Mouse (Mus musculus): ENCODE results near the gene Tuba1c. TPM values are rescaled to one million over a fixed set of nuclear protein-coding genes. Genes with fewer than 3 reads are reported as not detected.

Tuba1c gene
- total and polyA plus RNA-seq, 2 experiments from 2014 or later, result 97.1 to 309 TPM

DNA sequence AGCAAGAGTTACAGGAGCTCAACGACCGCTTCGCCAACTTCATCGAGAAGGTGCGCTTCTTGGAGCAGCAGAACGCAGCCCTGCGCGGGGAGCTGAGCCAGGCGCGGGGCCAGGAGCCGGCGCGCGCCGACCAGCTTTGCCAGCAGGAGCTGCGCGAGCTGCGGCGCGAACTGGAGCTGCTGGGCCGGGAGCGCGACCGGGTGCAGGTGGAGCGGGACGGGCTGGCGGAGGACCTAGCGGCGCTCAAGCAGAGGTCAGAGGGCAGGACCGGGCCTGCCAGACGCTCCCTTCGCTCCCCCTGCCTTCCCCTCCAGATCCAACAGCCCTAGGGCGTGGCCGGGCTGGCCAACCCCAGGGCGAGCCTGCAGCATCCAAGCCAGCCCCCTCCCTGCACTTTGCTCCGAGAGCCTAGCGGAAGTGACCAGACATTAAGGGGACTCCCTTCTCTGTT is 25.8 kb downstream of the Tuba1c start:
- 0% methylated on average over 35 of the region's 37 CpGs for WGBS
- no peak overlapping the region for H3K27ac ChIP-seq (ENCODE audit: low read depth)
- H3K9ac ChIP-seq (replicated peaks; ENCODE audit: low read depth, low read length), result no peak overlapping the region
- TF ChIP-seq EP300 (IDR thresholded peaks at IDR 0.05; ENCODE audit: low read depth), result no peak
- no peak for TF ChIP-seq CTCF (IDR thresholded peaks at IDR 0.05; ENCODE audit: low read depth)
- no peak for DNase-seq (ENCODE audit: low spot score)
- H3K27me3 ChIP-seq (ENCODE audit: control insufficient read depth, insufficient read depth, low read length), result peaks cover 83% of the 10 kb centered on the region
- no peaks in the 10 kb centered on the region for H3K36me3 ChIP-seq (replicated peaks; ENCODE audit: control insufficient read depth, insufficient read depth, low read length)
- no peaks in the 10 kb centered on the region for H3K9me3 ChIP-seq (replicated peaks; ENCODE audit: control insufficient read depth, low read length)
- H3K4me3 ChIP-seq (ENCODE audit: low read depth, low read length), result peak overlapping the region; percentile 40
- peak overlapping the region; percentile 57 for H3K4me2 ChIP-seq (ENCODE audit: low read depth, low read length)
- peak; percentile 43; the same call in 1 of the 2 replicates for ATAC-seq (ENCODE audit: insufficient read depth, low read depth)
- peaks cover 4% of the 10 kb centered on the region; the same call in 1 of the 2 replicates for H3K4me1 ChIP-seq (ENCODE audit: control insufficient read depth, insufficient read depth)

DNA sequence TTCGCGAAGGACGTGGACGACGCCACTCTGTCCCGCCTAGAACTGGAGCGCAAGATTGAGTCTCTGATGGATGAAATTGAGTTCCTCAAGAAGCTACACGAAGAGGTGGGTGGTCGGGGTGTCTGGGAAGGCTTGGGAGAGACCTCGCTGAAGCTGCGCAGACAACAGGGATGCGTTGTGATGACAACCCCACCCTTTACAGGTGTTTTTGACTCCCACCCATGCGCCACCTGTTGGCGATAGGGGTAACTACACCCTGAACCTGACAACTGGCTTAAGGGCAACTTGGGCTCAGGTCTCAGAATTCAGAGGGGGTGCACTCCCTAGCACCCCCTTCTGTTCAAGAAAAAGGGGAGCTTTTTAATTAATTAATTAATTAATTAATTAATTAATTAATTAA is 26.6 kb downstream of the Tuba1c start:
- peaks cover 4% of the 10 kb centered on the region; the same call in 1 of the 2 replicates for H3K4me1 ChIP-seq (ENCODE audit: control insufficient read depth, insufficient read depth)
- peak overlapping the region; percentile 57 for H3K4me2 ChIP-seq (ENCODE audit: low read depth, low read length)
- no peak for ATAC-seq (ENCODE audit: insufficient read depth, low read depth)
- peak overlapping the region; percentile 40; the same call in 1 of the 2 replicates for H3K4me3 ChIP-seq (ENCODE audit: low read depth, low read length)
- no peaks in the 10 kb centered on the region for H3K9me3 ChIP-seq (replicated peaks; ENCODE audit: control insufficient read depth, low read length)
- TF ChIP-seq EP300 (IDR thresholded peaks at IDR 0.05; ENCODE audit: low read depth) (no peak), CTCF (IDR thresholded peaks at IDR 0.05; ENCODE audit: low read depth) (peak; percentile 56)
- no peaks in the 10 kb centered on the region for H3K36me3 ChIP-seq (replicated peaks; ENCODE audit: control insufficient read depth, insufficient read depth, low read length)
- no peak overlapping the region for H3K27ac ChIP-seq (ENCODE audit: low read depth)
- no peak for DNase-seq (ENCODE audit: low spot score)
- WGBS, result 12% methylated on average over 14 of the region's 14 CpGs
- peaks cover 86% of the 10 kb centered on the region for H3K27me3 ChIP-seq (ENCODE audit: control insufficient read depth, insufficient read depth, low read length)
- no peak overlapping the region for H3K9ac ChIP-seq (replicated peaks; ENCODE audit: low read depth, low read length)

- Histone ChIP-seq H3K27me3 (ENCODE audit: control insufficient read depth, insufficient read depth, low read length) (0 out of 2 replicates have a peak, but pooled peaks cover 26% of the 10 kb centered on the region), H3K4me2 (ENCODE audit: low read depth, low read length) (no peak overlapping the region), H3K9ac (replicated peaks; ENCODE audit: low read depth, low read length) (no peak overlapping the region), H3K27ac (ENCODE audit: low read depth) (no peak overlapping the region), H3K4me1 (ENCODE audit: control insufficient read depth, insufficient read depth) (no peaks in the 10 kb centered on the region), H3K4me3 (ENCODE audit: low read depth, low read length) (no peak overlapping the region), H3K36me3 (replicated peaks; ENCODE audit: control insufficient read depth, insufficient read depth, low read length) (no peaks in the 10 kb centered on the region), H3K9me3 (replicated peaks; ENCODE audit: control insufficient read depth, low read length) (no peaks in the 10 kb centered on the region)
- 71% methylated on average over 12 of the region's 12 CpGs for WGBS
- DNase-seq (ENCODE audit: low spot score) (no peak), ATAC-seq (ENCODE audit: insufficient read depth, low read depth) (no peak)
- TF ChIP-seq CTCF (IDR thresholded peaks at IDR 0.05; ENCODE audit: low read depth) (no peak), EP300 (IDR thresholded peaks at IDR 0.05; ENCODE audit: low read depth) (no peak)
Measured at GRCm38 (mm10) chr15:99065557-99066165, 36.0 kb downstream of the Tuba1c start.

DNA sequence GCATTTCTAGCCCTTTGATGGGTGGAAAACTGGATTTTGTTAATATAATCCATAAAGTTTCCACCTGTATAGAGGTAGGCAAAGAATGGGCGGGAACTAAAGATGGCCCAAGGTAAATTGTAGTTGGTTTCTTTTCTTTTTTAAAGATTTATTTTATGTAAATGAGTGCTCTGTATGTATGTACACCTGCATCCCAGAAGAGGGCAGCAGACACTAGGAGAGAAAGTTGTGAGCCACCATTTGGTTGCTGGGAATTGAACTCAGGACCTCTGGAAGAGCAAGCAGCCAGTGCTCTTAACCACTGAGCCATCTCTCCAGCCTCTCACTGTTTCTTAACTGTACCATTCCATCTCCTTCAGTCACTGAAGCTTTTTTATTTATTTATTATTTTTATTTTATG is 42.3 kb downstream of the Tuba1c start:
- Histone ChIP-seq H3K9me3 (replicated peaks; ENCODE audit: control insufficient read depth, low read length) (no peaks in the 10 kb centered on the region), H3K27ac (ENCODE audit: low read depth) (no peak overlapping the region), H3K4me1 (ENCODE audit: control insufficient read depth, insufficient read depth) (peaks cover 16% of the 10 kb centered on the region), H3K27me3 (ENCODE audit: control insufficient read depth, insufficient read depth, low read length) (0 out of 2 replicates have a peak, but pooled peaks cover 2% of the 10 kb centered on the region), H3K9ac (replicated peaks; ENCODE audit: low read depth, low read length) (no peak overlapping the region), H3K36me3 (replicated peaks; ENCODE audit: control insufficient read depth, insufficient read depth, low read length) (no peaks in the 10 kb centered on the region; the same call in 1 of the 2 replicates), H3K4me3 (ENCODE audit: low read depth, low read length) (no peak overlapping the region), H3K4me2 (ENCODE audit: low read depth, low read length) (no peak overlapping the region)
- ATAC-seq (ENCODE audit: insufficient read depth, low read depth) (no peak), DNase-seq (ENCODE audit: low spot score) (no peak)
- TF ChIP-seq CTCF (IDR thresholded peaks at IDR 0.05; ENCODE audit: low read depth) (no peak), EP300 (IDR thresholded peaks at IDR 0.05; ENCODE audit: low read depth) (no peak)
- WGBS, result 74% methylated on average over 1 of the region's 1 CpGs

- Histone ChIP-seq H3K4me1 (ENCODE audit: control insufficient read depth, insufficient read depth) (peaks cover 16% of the 10 kb centered on the region), H3K9ac (replicated peaks; ENCODE audit: low read depth, low read length) (peak within 1 kb of the TSS; percentile 76), H3K27ac (ENCODE audit: low read depth) (peak within 1 kb of the TSS; percentile 96), H3K4me2 (ENCODE audit: low read depth, low read length) (peak within 1 kb of the TSS; percentile 90), H3K27me3 (ENCODE audit: control insufficient read depth, insufficient read depth, low read length) (no peaks in the 10 kb centered on the region), H3K4me3 (ENCODE audit: low read depth, low read length) (peak within 1 kb of the TSS; percentile 64), H3K9me3 (replicated peaks; ENCODE audit: control insufficient read depth, low read length) (no peaks in the 10 kb centered on the region), H3K36me3 (replicated peaks; ENCODE audit: control insufficient read depth, insufficient read depth, low read length) (peaks cover 4% of the 10 kb centered on the region; the same call in 1 of the 2 replicates)
- ATAC-seq (ENCODE audit: insufficient read depth, low read depth) (no peak), DNase-seq (ENCODE audit: low spot score) (no peak)
- WGBS, result 17% methylated on average over 9 of the region's 9 CpGs
- no peak for TF ChIP-seq EP300 (IDR thresholded peaks at IDR 0.05; ENCODE audit: low read depth)
- no peak for TF ChIP-seq CTCF (IDR thresholded peaks at IDR 0.05; ENCODE audit: low read depth)
Measured at GRCm38 (mm10) chr15:99074019-99074599, 44.4 kb downstream of the Tuba1c start, which contains the start of gene Troap. Gene Troap, plus strand, starts transcription at chr15:99074575.

All from heart, postnatal 0 days (tissue).